Mouse (Mus musculus) bone marrow, adult 2 months (tissue): ENCODE results near the gene Rab42.

Experiments
- CTCF ChIP-seq: fragments of 200-500 bp; IDR thresholded peaks from 2 replicates; pipeline ENCODE4 v1.5.1; 2011; ENCODE audit warnings: low read length, control low read depth; ENCODE audit not compliant: control insufficient read depth, insufficient read depth
- POLR2A ChIP-seq: fragments of 200-500 bp; IDR thresholded peaks from 2 replicates; pipeline ENCODE4 v1.6.1; 2011; ENCODE audit warnings: low read depth, mild to moderate bottlenecking, control low read depth, low read length, borderline replicate concordance; ENCODE audit not compliant: control insufficient read depth

GRCm38 (mm10) chr4:132350123-132350740 is 47.0 kb upstream of the Rab42 start:
- TF ChIP-seq CTCF (no peak), POLR2A (no peak)
